19 mouse cellular contexts compared by ENCODE assay signal in the genomic region with DNA sequence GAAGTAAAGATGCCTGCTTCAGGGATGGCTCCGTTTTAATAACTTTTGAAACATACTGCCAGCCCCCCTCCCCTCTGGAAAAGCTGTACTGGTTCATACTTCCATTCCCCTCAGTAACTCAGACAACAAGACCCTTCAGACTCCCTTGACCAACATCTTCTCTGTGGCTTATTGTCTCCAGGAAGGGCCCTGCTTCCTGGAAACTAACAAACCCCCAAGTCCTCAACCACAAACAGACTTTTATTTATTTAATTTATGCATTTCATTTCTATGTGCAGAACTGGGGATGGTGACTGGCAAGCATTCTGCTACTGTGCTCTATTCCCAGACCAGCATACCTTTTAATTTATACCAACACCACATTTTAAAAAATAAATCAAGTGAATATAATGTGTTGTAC. TPM values are rescaled to one million over a fixed set of nuclear protein-coding genes. Genes with fewer than 3 reads are reported as not detected.
DNase-seq lines count a peak whose midpoint lies in the region; ATAC-seq and TF ChIP-seq lines count a peak whose summit lies in the region.
"Had no signal": no experiment of that assay in that cellular context is flagged by ENCODE, and none has a peak within 500 bp of the region (broad histone marks: within the 10 kb centered on the region; RNA-seq: fewer than 3 reads in every experiment).

No protein-coding gene starts in this region.

- H3K4me1 ChIP-seq in embryonic facial prominence, embryonic 14.5 days (ENCODE audit: control insufficient read depth, insufficient read depth, low read length) = no peaks in the 10 kb centered on the region
- H3K4me1 ChIP-seq in embryonic facial prominence, embryonic 10.5 days = no peaks in the 10 kb centered on the region
- H3K4me1 ChIP-seq in cerebellum, adult 2 months (ENCODE audit: control insufficient read depth, insufficient read depth, low read length) = no peaks in the 10 kb centered on the region
- H3K4me1 ChIP-seq: embryonic facial prominence, embryonic 13.5 days; forebrain, embryonic 13.5 days; forebrain, embryonic 15.5 days had no signal

- H3K4me2 ChIP-seq in embryonic facial prominence, embryonic 14.5 days (ENCODE audit: low read depth, low read length) = no peak overlapping the region
- H3K4me2 ChIP-seq: embryonic facial prominence, embryonic 13.5 days; forebrain, embryonic 13.5 days; forebrain, embryonic 15.5 days had no signal

- 0 out of 2 replicates have a peak, but pooled peaks have one; percentile 37 for ATAC-seq in embryonic facial prominence, embryonic 14.5 days (ENCODE audit: low read depth)
- ATAC-seq in granulocyte monocyte progenitor cell, adult 5-6 weeks (replicated peaks; ENCODE audit: poor library complexity, severe bottlenecking) = peak; percentile 69
- 0 out of 2 replicates have a peak, but pooled peaks have one; percentile 20 for ATAC-seq in megakaryocyte progenitor cell, adult 5-6 weeks (replicated peaks; ENCODE audit: poor library complexity)
- ATAC-seq: forebrain, embryonic 13.5 days; forebrain, embryonic 15.5 days; forebrain, postnatal 0 days had no signal

- H3K27ac ChIP-seq in embryonic facial prominence, embryonic 14.5 days (replicated peaks; ENCODE audit: low read depth, low read length) = no peak overlapping the region
- H3K27ac ChIP-seq in embryonic facial prominence, embryonic 10.5 days (replicated peaks) = no peak overlapping the region
- no peak overlapping the region for H3K27ac ChIP-seq in cerebellum, adult 2 months (ENCODE audit: insufficient read depth, low read length)
- H3K27ac ChIP-seq: embryonic facial prominence, embryonic 13.5 days; forebrain, embryonic 13.5 days; forebrain, embryonic 15.5 days had no signal

- no peak overlapping the region for H3K9ac ChIP-seq in embryonic facial prominence, embryonic 14.5 days (ENCODE audit: low read depth, low read length)
- H3K9ac ChIP-seq: embryonic facial prominence, embryonic 13.5 days; forebrain, embryonic 13.5 days; forebrain, embryonic 15.5 days; forebrain, postnatal 0 days had no signal

- DNase-seq in embryonic facial prominence, embryonic 14.5 days (ENCODE audit: low spot score) = no peak
- DNase-seq in embryonic facial prominence, embryonic 10.5 days (ENCODE audit: low spot score) = no peak
- peak; percentile 84 for DNase-seq in 416B (ENCODE audit: low read depth)
- DNase-seq in cerebellum, adult 2 months = no peak
- no peak for DNase-seq in layer of hippocampus, postnatal 36 days
- DNase-seq: adrenal gland, adult 2 months; adrenal gland, postnatal 10 days; adrenal gland, postnatal 25 days; cerebellum, adult 11-12 months; cerebellum, adult 8-10 months; cerebellum, adult 9-11 months; cerebellum, postnatal 14 days; cerebellum, postnatal 36 days; forebrain, postnatal 0 days had no signal

- no peak for TF ChIP-seq CTCF in cerebellum, adult 2 months (IDR thresholded peaks at IDR 0.05; ENCODE audit: borderline replicate concordance, insufficient read depth, low read depth, low read length)

- no peaks in the 10 kb centered on the region for H3K27me3 ChIP-seq in embryonic facial prominence, embryonic 14.5 days (replicated peaks; ENCODE audit: control insufficient read depth, insufficient read depth, low read length)
- H3K27me3 ChIP-seq in embryonic facial prominence, embryonic 10.5 days (replicated peaks; ENCODE audit: low read depth, poor library complexity, severe bottlenecking) = no peaks in the 10 kb centered on the region
- no peaks in the 10 kb centered on the region for H3K27me3 ChIP-seq in cerebellum, adult 2 months (ENCODE audit: control insufficient read depth, insufficient read depth, low read length)
- H3K27me3 ChIP-seq: embryonic facial prominence, embryonic 13.5 days; forebrain, embryonic 13.5 days; forebrain, embryonic 15.5 days had no signal

- no peak for TF ChIP-seq POLR2A in cerebellum, adult 2 months (IDR thresholded peaks at IDR 0.05; ENCODE audit: borderline replicate concordance, insufficient read depth, low read length)

- H3K9me3 ChIP-seq in embryonic facial prominence, embryonic 14.5 days (ENCODE audit: control insufficient read depth, low read length) = no peaks in the 10 kb centered on the region
- 0 out of 2 replicates have a peak, but pooled peaks cover 2% of the 10 kb centered on the region for H3K9me3 ChIP-seq in embryonic facial prominence, embryonic 10.5 days
- H3K9me3 ChIP-seq: embryonic facial prominence, embryonic 13.5 days; forebrain, embryonic 13.5 days; forebrain, embryonic 15.5 days had no signal

- H3K36me3 ChIP-seq in embryonic facial prominence, embryonic 14.5 days (ENCODE audit: control insufficient read depth, insufficient read depth, low read length) = no peaks in the 10 kb centered on the region
- H3K36me3 ChIP-seq in embryonic facial prominence, embryonic 10.5 days (replicated peaks) = no peaks in the 10 kb centered on the region
- H3K36me3 ChIP-seq: embryonic facial prominence, embryonic 13.5 days; forebrain, embryonic 15.5 days had no signal

- H3K4me3 ChIP-seq in embryonic facial prominence, embryonic 14.5 days (ENCODE audit: low read depth, low read length) = no peak overlapping the region
- H3K4me3 ChIP-seq in embryonic facial prominence, embryonic 10.5 days = no peak overlapping the region
- H3K4me3 ChIP-seq in cerebellum, adult 2 months (replicated peaks; ENCODE audit: insufficient read depth, low read depth, low read length) = no peak overlapping the region
- H3K4me3 ChIP-seq: embryonic facial prominence, embryonic 13.5 days; forebrain, embryonic 13.5 days; forebrain, embryonic 15.5 days had no signal

- WGBS in embryonic facial prominence, embryonic 14.5 days = 81% methylated on average over 1 of the region's 1 CpGs
- 77% methylated on average over 1 of the region's 1 CpGs for WGBS in embryonic facial prominence, embryonic 10.5 days
- 68% methylated on average over 1 of the region's 1 CpGs for WGBS in cerebellum, adult 2 months

RNA-seq across cellular contexts. Expression of gene Gfod1, which starts 21.5 kb away (rescaled TPM):
- polyA plus RNA-seq in embryonic facial prominence, embryonic 14.5 days (2014; fragmentation: Nextera tagmentation; extraction: Ambion mirVana) = 1.2 and 1.8 TPM in 2 replicates
- 0.10 and 0.40 TPM in 2 replicates for polyA plus RNA-seq in embryonic facial prominence, embryonic 10.5 days (2016; fragmentation: Nextera tagmentation; extraction: Ambion mirVana)
- 13.2 and 13.9 TPM in 2 replicates for total RNA-seq in granulocyte monocyte progenitor cell, adult 5-6 weeks (2014; fragmentation: Nextera tagmentation)
- total RNA-seq in granulocyte monocyte progenitor cell, adult 5-6 weeks (2017) = 7.5 and 7.8 TPM in 2 replicates
- 10.9 and 16.6 TPM in 2 replicates for total RNA-seq in megakaryocyte progenitor cell, adult 5-6 weeks (2015)
- 6.1 and 10.3 TPM in 2 replicates for total RNA-seq in megakaryocyte progenitor cell, adult 5-6 weeks (2017)
- polyA plus RNA-seq in cerebellum, adult 2 months (2012; rRNA removed) = 47.5 and 53.1 TPM in 2 replicates
- total RNA-seq in layer of hippocampus, postnatal 36 days (2021) = 100 to 1,000 TPM in 1 of 2 experiments, 10 to 100 TPM in 1; 98.0 to 109 TPM

RNA-seq across cellular contexts. Expression of gene Sirt5, which starts 39.9 kb away (rescaled TPM):
- polyA plus RNA-seq in embryonic facial prominence, embryonic 14.5 days (2014; fragmentation: Nextera tagmentation; extraction: Ambion mirVana) = 14.8 and 18.2 TPM in 2 replicates
- polyA plus RNA-seq in embryonic facial prominence, embryonic 10.5 days (2016; fragmentation: Nextera tagmentation; extraction: Ambion mirVana) = 31.4 and 32.1 TPM in 2 replicates
- 5.2 and 15.7 TPM in 2 replicates for total RNA-seq in granulocyte monocyte progenitor cell, adult 5-6 weeks (2014; fragmentation: Nextera tagmentation)
- 5.2 and 6.0 TPM in 2 replicates for total RNA-seq in granulocyte monocyte progenitor cell, adult 5-6 weeks (2017)
- total RNA-seq in megakaryocyte progenitor cell, adult 5-6 weeks (2015) = 4.9 and 5.1 TPM in 2 replicates
- 8.1 and 12.1 TPM in 2 replicates for total RNA-seq in megakaryocyte progenitor cell, adult 5-6 weeks (2017)
- 27.7 and 29.6 TPM in 2 replicates for polyA plus RNA-seq in cerebellum, adult 2 months (2012; rRNA removed)
- total RNA-seq in layer of hippocampus, postnatal 36 days (2021) = 10 to 100 TPM; 16.9 to 18.8 TPM

Comparison
In these comparisons a context has a peak if more than half of its experiments do, and no peak if none do; other contexts are left out.
1. RNA of gene Gfod1, which starts 21.5 kb away (total RNA-seq): 98.0 to 109 TPM in layer of hippocampus, postnatal 36 days; 7.5 to 13.9 TPM in granulocyte monocyte progenitor cell, adult 5-6 weeks and 6.1 to 16.6 TPM in megakaryocyte progenitor cell, adult 5-6 weeks; every median in the first group is over 4 times any median in the second.
2. Peak in every context shown above with its lines, with median percentiles within 50 percentile points of each other: ATAC-seq.